Mouse (Mus musculus) T-cell, adult 2 months (primary cell): Measurements from ENCODE around the gene Ush1g.
A peak's percentile ranks its signal among the peaks of the same experiment; 100 is the strongest.

ENCODE experiments used
- DNase-seq: peaks from one replicate; pipeline ENCODE4 v3.0.0; 2022; ENCODE audit warnings: low spot score

Gene Ush1g

DNA sequence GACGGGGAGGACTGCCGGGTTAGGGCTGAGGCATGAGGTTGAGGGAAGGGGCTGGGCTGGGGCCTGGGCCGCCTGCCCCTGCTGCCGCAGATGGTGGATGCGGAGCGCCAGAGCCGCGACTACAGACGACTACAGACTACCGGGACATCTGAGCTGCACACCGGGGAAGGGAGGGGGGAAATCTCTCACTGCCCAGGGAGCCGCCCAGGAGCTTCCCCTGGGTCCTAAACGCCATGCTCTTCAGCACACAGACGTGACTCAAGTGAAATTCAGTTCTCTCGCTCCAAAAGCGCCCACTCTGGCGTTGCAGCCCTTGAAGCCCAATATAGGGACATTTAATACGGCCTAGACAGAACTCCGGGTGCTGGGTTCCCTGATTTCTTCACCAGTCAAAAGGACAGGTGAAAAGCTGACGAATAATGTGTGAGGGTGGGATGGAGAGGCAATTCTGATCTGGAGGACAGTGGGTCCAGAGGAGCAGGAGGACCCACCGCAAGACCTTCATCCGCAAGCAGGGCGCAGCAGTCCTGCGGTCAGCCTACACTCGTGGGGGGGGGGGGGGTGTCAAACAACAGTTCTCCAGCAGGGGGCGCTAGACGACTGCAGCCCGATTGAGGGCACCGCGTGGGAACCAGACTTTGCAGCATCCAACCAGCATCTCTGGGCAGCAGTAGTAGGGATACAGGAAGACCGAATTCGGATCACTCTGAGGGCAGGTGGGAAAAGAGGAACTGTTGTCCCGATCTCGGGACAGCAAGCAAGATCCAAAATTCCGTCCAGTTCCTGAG is at the start of gene Ush1g:
Gene Ush1g, minus strand, starts transcription at position 136 of the 788 bp plus-strand sequence.
- DNase-seq: peak; percentile 46

DNA sequence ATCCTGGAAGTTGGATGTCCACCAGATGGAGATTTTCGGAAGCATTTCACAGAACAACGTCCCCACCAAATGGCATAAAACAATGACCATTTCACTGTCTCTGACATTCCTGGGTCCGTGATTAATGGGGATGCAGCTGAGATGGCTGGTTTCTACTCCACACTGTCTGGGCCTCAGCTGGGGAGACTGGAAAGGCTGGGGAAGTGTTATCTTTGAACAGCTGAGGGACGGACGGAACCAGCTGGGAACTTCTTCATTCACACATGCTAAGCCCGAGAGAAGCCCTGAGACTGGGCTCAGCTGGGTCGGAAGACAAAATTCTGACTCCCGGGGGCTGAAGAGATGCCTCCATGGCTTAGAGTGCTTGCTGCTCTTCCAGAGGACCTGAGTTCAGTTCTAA is 49.5 kb upstream of the Ush1g start:
- no peak for DNase-seq

DNA sequence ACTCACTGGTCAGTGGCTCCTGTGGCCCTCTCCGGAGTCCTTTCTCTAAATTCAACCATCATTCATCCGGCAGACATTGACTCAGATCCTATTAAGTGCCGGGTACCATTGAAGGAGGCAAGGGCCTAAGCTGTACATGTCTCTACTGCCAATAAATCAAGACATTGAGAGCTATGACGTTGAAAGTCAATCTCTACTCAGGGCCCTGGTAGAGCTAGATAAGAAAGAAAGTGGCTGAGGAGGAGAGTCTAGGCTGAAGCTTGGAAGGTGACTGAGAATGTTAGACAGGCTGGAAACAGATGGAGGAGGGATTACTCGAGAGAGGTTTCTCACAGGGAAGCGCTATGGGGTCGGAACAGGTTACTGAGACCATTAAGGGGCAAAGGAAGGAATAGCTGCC is 48.5 kb upstream of the Ush1g start:
- DNase-seq: no peak

DNA sequence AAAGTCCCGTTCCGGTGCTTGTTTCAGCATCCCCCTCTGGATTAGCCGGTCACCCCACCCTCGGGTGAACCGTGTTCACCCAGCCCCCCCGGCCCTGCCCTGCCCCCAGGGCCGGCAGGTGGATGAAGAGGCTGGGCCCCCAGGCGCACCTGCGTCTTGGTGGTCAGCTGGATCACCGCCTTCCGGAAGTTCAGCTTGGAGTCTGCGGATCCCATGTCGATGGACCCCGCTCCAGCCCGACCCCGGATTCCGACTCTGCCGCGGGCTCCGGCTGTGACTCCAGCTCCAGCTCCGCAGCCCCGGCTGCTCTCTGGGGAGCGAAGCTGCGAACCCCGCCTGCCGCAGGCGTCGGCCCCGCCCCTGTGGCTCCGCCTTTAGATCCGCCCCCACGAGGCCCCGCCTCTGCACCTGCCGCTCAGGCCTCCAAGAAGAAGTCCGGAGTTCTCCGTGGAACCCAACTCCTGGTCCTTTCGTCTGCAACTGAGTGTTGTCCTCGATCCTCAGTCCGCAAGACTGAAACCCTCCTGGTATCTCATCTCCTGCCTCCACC is 45.6 kb upstream of the Ush1g start, which contains the start of gene Hid1:
Gene Hid1, minus strand, starts transcription at position 362 of the 550 bp plus-strand sequence.
- peak; percentile 83 for DNase-seq

DNA sequence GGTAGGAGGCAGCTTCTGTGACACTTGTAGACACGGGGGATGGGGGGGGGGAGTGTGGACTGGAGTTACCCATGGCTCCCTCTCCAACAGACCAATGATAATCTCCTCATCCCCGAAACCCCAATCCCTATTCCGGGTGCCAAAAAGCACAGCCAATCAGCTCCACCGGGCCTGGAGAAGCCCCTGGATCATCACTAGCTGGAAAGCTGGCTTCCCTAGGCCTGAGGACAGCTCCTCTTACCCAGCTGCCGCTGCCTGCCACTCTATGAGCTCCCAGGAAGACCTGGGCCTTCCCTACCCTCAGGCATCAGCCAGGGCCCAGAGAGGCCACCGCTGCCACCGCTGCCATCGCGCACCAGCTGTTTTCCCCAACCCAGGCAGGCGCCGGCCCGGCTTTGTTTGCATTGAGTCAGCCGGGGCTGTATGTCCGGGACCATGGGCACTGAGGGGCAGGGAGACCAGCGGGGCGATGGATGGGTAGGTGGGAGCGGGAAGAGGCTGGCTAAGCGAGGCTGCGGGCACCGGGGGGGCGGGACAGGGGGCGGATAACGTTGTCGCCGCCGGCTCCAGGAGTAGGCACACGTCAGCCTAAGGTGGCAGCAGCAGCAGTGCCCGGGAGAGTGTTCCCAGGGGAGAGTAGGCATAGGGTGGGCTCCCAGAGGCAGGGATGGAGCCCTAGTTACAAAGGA is 45.0 kb upstream of the Ush1g start:
- no peak for DNase-seq

DNA sequence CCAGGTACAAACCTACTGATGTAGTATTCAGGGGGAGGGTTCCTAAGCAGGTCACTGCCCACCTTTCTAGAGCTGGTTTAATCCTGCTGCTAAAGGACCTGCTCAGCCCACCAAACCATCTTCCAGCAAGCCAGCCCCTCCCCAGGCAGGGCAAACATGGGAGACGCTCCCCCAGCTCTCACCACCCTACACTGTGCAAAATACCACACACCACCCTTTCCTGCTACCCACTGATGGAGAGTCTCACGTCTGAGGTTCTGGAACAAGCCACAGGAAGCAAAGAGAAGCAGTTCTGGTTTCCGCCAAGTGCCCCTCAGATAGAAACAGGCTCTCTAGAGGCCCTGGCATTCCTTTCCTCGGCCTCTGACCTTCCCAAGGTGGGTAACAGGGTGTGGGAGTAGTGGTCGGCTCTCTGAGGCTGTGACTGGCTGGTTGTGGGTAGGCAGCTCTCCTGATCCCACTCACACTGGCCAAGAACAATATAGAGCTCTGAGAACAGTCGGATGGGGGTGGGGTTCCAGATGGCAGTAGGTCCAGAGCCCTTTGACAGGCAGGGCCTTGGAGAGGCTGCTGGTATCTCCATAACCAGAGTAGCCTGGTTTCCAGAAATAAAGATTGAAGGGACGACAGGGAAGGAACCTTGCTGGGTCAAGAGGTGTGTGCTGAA is 44.3 kb upstream of the Ush1g start:
- peak; percentile 30 for DNase-seq

DNA sequence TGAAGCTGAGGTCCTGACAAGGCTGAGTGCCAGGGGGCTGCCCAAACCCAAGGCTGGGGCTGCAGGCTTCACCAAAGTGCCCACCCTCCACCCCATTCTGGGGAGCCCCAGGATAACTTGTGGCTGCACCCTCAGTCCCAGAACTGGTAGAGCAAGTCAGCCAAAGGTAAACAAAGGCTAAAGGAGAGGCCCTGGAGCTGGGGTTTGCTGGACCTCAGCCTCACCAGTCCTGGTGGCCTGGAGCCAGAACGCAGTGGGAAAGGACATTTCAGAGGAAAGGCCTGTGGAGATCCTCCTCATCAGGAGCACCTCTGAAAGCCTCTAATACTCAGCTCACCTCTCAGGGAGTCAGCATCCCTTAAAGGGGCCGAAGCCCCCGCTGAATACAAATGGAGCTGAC is 42.3 kb upstream of the Ush1g start:
- DNase-seq: no peak

DNA sequence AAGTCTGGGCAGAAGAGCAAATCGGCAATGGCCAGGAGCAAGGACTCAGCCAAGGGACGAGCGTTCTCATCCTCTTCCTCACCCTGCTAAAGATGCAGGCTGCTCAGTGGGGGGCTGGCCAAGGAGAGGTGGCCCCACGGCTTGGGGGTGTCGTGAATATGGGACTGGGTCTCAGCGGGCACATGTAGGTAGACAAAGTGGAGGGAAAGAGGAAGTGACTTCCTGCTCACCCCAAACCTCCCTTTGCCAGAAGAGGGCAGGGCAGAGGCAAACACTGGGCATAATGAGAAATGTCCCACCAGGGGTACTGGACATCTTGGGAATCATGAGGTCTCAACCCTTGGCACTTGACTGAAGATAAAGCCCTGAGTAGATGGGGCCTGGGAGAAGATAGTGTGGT is 37.9 kb upstream of the Ush1g start:
- DNase-seq: no peak

DNA sequence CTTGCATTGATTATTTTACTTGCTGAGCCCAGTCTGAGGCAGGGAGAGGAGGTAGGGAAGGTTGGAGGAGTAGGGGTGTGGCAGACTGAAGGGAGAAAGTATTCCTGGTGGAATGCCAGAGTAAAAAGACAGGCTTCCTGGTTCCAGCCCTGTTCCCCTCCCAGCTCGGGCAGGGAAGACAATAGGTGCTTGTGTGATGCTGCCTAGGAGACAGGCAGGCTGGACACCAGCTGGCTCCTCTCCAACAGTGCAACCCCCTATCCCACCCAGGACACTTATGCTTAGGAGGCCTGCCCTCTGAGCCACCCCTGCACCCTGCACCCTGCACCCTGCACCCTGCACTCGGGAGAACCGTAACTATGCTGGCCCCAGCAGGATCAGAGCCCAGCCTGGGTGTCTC is 37.5 kb upstream of the Ush1g start:
- DNase-seq: no peak

DNA sequence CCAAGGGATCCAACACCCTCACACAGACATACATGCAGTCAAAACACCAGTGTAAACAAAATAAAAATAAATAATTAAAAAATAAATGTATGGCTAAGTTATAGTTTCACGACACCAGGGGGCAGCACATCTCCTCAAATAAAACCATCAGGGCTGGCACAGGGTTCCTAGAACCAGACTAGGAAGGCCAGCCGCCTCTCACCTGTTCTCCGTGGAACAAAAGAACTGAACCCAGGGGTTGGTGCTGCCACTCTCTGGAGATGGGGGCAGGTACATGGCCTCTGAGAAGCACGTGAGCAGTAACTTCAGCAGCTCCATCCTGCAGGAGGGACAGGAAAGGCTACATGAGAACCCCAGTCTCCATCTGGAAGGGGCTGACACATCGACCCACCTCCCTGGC is 36.6 kb upstream of the Ush1g start:
- DNase-seq: peak; percentile 74

DNA sequence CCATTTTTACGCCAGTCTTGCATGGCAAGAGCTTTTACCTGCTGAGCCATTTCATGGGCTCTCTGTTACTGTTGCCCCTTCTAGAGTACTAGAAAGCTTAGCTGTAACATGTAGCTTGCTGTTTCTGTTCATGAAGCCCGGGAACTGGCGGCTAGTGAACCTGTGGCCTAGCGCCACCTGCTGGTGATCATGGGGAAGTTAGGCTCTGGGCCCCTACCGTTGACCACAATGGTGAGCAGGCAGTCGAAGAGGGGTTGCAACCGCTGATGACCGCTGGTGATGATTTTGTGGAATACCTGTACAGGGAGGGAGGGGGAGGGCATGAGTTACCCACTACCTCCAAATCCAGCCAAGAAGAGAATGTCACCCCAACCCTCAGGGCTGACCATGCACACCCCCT is 32.3 kb upstream of the Ush1g start:
- DNase-seq: peak; percentile 61

DNA sequence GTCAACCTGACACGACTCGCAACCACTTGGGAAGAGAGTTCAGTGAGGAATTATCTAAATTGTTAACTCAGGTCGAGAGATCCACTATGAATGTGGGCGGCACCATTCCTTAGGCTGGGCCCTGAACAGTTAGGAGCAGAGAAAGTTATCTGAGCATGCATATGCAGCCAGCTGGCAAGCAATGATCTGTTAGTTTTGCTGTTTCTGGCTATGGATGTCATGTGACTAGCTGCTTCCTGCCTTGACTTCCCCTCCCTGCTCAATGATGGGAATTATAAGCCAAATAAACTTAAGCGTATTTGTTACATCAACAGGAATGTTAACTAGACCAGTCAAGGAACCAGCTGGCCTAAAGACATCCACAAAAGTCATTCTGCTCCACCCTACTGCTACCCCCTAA is 31.5 kb upstream of the Ush1g start:
- no peak for DNase-seq

DNA sequence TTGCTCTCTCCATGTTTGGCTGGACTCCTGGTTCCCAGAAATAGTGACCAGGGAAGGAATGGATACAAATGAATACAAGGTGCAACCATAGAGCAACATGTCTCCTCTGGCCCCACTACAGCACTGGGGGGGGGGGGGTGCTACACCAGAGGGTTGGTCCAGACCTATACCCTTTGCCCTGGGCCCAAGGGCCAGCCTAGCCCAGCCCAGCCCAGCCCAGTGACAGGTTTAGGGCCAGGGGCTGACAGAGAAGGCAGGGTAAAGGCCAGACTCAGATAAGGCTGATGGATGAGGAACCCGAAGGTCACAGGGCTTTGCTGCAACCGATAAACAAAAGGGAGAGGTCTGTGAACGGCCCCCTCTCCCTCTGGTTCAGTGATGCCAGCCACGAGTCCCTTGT is 28.1 kb upstream of the Ush1g start:
- DNase-seq: no peak

DNA sequence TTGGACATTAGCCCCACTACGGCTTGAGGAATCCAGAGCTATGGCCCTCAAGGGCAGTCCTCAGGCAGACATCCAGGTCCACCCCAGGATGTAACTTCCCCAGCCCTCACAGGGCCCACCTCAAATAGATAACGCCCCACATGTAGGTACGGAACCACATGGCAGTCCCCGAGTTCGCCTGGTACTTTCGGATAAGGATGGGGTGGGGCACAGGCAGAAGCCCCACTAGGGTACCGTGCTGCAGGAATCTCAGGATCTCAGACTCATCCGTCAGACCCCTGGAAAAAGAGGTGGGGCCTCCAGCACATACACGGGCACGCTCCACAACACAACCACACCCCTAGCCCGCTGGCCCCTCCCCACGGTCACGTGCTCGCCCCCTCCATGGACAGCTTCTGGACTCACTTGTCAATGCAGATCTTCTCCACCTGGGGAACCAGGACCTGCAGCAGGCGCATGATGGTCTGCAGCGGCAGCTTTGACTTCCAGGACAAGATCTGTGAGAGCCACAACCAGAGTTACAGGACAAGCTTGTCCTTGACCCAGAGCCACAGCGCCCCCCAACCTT is 26.9 kb upstream of the Ush1g start:
- no peak for DNase-seq

DNA sequence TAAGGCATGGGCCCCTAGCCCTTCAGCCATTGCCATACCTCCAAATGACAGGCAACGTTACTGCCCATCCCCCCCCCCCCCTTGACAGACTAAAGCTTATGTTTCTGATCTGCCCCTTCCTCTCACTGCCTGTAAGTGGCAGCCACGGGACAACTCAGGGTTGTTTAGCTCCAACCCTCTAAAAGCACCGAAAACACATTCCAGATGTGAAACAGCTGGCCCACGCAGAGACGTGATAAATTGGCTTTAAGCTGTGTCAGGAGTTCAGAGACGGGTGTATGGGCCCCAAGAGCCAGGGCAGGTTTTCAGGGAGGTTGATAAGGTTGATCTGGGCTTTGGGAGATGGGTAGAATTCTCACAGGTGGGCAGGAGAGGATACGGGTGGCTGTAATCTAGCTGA is 23.7 kb upstream of the Ush1g start:
- no peak for DNase-seq

DNA sequence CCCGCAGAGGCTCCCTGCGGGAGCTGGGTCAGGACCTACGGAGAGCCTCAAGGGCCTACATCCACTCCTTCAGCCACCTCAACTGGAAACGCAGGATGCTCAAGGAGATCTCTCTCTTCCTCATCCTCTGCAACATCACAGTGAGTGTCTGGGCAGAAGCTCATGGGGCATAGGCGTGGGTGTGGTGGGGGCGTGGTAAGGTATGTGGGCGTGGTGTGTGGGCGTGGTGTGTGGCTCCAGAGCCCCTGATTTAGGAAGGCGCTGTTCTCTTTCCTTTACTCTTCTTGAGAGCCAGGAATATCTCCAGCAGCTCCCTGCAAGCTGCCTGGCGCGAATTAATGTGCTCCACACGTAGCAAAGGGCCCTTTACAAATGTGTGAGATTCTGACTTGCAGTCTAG is 23.1 kb upstream of the Ush1g start:
- no peak for DNase-seq

DNA sequence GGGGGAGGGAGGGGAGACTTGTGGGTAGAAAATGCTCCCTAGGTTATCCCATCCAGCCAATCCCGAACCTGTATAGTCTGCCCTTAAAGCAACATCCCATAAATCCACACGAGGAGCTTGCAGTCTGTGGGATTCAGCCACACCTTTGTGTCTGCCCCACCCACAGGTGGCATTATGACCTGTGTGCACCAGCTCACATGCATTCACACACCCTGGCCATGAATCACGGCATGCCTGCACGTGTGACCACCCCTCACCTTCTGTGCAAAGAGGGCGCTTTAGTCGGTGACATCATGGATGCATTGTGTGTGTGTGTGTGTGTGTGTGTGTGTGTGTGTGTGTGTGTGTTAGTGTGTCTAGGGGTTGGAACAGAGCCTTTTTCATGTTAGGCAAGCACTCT is 20.0 kb upstream of the Ush1g start:
- DNase-seq: no peak

DNA sequence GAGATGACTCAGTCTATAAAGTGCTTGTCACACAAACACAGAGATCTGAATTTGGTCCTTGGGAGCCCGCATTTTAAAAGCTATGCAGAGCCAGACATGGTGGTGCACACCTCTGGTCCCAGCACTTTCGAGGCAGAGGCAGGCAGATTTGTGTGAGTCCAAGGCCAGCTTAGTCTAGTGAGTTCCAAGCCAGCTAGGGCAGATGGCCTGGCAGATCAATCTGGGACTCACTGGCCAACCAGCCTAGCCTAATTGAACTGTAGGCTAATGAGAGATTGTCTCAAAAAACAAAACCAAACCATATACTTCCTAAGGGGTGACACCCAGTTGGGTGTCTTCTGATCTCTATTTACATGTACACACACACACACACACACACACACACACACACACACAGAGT is 19.4 kb upstream of the Ush1g start:
- DNase-seq: no peak

DNA sequence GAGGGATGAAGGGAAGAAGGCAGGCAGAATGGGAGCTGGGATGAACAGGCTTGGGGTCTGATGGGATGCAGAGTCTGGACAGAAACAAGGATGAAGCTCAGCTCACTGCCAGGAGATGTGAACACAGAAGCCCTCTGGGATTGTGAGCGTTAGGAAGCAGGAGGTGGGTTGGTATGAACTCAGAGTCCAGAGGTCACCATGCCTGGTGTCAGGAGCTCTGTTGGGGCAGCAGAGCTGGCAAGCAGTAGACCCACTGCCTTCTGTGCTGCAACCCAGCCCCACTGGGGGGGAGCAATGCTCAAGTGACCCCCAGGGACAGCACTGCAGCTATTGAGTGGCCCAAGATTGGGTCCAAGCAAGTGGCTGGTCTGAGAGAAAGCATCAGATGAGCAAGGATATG is 16.0 kb upstream of the Ush1g start:
- no peak for DNase-seq

DNA sequence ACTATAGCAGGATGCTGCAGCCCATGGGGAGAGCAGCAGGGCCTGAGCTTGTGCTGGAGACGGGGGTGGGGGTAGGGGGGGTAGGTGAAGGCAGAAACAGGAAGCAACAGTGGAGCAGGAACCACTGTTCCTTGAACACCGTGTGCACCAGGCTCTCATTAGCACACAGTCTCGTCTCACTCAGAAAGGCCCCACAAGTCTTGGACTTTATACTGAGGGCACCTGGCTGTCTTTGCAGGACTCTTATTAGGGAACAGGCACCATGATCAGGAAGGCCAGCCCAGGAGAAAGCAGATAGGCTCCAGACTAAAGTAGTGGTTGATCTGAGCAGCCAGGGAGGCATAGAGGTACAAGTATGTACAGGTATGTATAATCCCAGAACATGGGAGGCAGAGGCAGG is 15.5 kb upstream of the Ush1g start:
- no peak for DNase-seq

DNA sequence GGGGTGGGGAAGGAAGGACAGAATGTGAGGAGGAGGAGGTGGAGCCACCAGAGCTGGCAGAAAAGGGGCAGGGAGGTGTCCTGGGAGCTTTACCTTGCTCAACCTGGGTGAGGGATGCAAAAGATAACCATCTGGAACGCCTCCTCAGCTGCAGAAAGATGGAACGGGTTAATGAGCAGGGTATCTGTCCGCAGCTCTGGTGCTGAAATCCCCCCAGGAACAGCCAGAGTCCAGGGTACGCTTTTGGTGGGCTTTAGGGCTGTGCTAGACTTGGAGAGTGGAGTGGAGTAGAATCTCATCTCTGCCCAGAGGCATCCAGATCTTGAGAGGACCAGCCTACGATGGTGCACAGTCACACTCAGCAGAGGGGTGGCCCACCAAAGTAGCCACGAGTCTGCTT is 14.3 kb upstream of the Ush1g start:
- DNase-seq: no peak

DNA sequence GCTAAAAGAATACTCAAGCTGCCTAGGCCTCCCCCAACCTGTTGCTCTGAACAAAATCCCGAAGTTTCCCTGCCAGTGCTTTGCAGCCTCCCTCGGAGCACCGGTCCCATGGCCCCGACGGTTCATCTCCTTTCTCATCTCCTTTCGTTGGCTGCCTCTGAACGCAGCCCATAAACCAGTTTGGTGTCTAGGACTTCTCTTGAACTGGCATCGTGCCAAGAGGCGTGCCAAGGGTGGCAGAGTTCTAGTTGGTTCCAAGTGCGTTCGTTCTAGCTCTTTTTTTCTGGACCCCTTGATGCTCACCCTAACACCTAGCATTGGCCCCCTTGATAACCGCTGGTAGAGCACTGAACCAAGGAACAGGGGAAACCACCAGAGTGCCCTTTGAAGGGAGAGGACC is 13.4 kb upstream of the Ush1g start:
- no peak for DNase-seq

DNA sequence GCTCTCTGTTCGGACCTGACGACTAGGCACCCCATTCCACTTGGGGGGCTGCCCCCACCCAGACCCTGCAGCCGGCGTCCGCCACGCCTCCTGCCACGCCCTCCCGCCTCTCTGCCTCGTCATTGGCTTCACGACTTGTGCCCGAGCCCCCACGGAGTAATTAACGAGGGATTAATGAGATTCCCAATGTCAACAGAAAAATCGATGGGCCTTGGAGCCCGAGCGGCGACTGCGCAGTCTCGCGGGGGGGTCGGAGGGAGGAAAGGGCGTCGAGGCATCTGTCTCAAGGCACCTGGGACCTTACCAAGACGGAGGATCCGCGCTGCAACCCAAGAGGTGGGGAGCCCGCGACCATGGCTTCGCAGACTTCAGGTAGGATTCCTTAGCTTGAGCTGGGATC is 12.7 kb upstream of the Ush1g start, which contains the start of gene Otop3:
Gene Otop3, plus strand, starts transcription at position 201 of the 400 bp plus-strand sequence.
- DNase-seq: no peak
